Mouse (Mus musculus) 416B (cell line): ENCODE data around the gene Slx4.
A peak's percentile ranks its signal among the peaks of the same experiment; 100 is the strongest.
"Not testable (repeated sequence)": the region's sequence is repeated elsewhere in the genome, so short reads cannot be mapped to it uniquely, and the experiment has no call there.

ENCODE experiments used
- DNase-seq: peaks from one replicate; pipeline ENCODE4 v3.0.0; 2011; ENCODE audit warnings: low read depth

The Slx4 gene

DNA sequence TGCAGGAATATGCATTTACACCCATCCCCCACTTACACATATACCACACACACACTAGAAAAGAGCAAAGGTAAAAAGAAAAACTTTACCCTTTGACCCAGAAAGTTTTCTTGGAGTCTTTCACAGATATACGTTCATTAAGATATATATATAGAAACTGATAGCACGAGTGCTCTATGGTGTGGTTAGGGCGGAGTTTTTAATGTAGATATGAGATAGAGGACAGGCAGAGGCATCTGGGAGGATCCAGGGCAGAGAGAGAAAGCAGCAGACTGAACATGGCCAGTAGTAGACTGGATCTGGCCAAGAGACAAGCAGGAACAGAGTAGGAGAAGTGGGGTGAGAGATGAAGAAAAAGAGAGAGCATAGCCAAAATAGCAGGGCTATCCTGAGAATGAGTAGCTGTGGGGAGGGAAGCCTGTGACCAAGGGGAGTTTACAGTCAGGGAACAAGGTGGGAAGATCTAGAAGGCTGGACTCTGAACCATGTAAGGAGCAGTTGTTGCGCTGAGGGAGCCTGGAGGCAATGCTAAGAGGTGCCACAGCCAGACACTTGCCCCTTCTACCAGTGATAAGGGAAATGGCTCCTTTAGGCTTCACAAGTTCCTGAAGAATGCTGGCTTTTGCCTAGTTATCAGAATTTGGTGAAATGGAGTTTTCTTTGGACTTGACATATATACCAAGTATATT is 9.5 kb upstream of the Slx4 start:
- DNase-seq, result no peak

DNA sequence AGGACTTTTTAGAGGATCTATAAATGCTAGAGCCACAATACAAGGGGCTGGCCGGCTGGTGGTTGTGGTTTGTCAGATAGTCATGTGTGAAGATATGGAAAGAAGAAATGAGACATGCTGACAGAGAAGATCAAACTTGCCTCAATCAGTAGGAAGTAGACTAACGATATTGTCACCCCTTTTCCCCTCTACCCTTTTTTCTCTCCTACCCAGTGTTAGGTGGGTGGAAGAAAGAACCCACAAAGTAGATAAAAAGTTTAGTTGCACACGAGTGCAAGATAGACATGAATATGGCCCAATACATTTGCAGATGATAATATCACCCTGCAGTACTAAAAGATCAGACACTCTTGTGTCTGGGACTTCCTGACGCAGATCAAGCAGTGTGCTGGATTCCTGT is 15.2 kb downstream of the Slx4 start:
- DNase-seq, result no peak

DNA sequence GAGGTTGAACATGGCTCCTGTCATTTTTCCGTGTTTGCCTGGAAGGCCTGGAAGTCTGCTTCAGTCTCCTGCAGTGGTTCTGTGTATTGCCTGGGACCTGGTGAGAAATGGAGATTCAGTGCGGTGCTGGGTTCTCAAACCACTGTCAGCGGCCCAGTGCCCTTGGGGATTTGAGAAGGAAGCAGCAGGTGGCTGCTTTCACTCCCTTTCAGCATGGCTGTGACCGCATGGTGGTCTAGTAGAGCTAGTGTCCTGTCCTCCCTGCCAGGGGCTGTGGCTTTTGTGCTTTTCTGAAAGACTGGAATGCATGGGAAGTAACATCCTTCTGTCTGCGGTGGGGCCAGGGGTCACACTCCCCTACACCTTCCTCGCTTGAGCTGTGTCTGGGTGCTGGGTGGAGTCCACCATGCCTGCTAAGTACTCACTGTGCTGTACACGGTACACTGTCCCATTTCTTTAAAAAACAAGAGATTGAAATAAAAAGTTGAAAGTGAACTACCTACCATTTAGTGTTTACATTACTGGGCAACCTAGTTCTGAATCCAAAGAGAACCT is 20.3 kb downstream of the Slx4 start:
- no peak for DNase-seq

DNA sequence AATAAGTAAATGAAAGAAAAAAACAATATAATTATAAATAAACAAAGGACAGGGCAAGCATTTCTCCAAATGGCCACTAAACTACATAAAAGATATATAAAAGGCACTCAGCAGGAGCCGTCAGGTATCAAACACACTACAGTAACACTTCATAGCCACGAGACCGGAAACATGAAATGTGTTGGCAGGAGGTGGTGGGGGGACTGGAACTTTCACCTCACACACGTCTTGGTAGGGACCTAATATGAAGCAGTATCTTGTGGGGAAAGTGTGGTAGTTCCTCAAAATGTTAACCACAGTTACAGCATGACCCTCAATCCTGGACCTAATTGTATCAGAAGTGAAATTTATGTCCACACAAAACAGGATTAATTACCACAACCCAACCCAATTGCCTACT is 21.4 kb downstream of the Slx4 start:
- peak; percentile 36 for DNase-seq

DNA sequence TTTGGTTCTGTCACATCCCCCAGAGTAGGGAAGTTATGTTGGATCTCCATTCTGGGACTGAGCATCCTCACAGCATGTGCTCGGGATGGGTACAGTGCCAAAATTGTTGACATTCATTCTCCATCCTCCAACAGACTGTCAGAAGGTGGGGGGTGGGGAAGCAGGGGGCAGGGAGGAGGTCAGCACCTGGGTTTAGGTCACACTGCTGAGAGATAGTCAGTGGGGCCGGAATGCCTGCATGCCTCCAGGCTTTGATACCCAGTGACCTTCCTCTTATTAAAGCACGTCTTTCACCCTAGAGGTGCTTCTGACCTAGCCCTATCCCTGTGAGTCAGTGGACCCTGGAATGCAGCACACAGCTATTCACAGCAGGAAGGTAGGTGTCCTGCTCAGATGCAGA is 26.9 kb downstream of the Slx4 start:
- DNase-seq, result no peak

DNA sequence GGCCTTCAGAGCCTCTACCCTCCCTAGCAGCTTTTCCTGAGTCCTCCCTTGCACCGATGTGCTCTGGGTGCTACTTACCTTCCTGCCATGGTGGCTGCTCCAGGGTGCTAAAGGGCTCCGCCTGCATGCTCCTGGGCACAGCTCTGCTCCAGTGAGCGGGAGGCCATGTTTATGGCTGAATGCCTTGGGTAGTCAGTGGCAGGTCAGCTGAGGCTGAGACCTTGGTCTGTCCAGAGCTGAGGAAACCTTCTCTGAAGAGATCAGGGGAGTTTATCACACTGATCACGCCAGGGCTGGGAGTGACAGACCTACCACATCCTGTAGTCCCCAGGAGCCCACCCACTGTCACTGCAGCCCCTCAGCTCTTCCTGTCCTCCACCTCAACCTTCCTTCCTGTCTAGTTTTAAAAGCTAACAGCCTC is 27.3 kb downstream of the Slx4 start, which contains the start of gene Nlrc3:
TSS of gene Nlrc3 (minus strand) at position 382 of the 421 bp plus-strand sequence.
- DNase-seq, result peak; percentile 93

DNA sequence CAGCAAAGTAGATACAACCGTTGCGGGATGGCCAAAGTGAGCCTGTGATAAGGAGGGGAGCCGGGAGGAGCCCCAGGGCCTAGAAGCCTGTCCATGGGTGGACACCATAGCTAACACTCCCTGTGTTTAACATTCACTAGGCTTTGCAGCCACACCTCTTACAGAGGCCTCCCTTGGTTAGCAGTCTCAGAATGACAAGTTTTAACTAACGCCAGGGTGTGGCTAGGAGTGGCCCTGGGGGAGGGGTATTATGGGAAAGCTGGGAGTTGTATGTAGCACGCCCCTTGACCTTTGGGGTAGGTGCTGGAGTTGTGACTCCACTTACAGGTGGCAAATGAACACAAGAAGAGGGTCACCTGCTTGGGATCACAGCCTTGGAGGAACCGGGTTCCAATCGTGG is 27.9 kb downstream of the Slx4 start:
- DNase-seq, result peak; percentile 66

DNA sequence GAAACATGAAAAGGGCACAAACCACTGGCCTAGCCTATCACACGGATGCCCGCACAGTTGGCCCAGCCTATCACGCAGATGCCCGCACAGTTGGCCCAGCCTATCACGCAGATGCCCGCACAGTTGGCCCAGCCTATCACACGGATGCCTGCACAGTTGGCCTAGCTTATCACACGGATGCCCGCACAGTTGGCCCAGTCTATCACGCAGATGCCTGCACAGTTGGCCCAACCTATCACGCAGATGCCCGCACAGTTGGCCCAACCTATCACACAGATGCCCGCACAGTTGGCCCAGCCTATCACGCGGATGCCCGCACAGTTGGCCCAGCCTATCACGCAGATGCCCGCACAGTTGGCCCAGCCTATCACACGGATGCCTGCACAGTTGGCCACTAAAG is 29.1 kb downstream of the Slx4 start:
- not testable (repeated sequence) for DNase-seq

DNA sequence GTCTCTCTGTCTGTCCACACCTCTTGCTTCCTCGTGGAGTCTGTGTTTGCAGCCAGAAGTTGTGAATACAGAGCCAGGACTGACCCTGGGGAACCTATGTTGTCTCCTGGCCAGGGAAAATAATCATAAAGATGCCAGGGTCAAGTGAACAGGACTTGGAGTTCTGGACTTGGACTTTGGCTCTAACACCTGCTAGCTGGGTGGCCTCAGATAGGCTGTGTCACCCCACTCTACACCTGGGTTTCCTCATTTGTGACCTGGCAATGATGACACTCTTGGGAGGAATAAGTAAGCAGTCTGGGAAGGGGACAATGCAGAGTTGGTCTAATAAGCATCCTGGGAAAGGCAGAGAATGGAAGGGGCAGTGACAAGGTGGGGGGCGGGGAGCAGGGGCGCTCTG is 38.0 kb downstream of the Slx4 start:
- no peak for DNase-seq

DNA sequence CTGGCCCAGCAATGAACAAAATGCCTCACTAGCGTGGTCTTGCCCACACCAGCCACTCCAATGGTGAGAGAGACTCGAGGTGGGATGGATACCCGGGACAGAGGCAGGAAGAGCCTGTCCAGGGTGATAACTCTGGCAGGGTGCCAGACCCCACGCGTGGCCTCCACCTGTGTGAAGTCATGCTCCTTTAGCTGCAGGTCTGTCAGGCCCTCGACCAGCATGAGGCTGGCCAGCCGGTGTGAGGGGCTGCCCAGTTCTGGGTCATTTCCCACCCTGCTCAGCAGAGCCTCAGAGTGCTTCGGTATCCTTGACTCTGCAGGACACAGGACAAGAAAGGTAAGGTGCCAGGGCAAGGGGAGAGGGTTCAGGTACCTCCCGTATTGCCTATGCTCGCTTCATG is 38.6 kb downstream of the Slx4 start:
- no peak for DNase-seq

DNA sequence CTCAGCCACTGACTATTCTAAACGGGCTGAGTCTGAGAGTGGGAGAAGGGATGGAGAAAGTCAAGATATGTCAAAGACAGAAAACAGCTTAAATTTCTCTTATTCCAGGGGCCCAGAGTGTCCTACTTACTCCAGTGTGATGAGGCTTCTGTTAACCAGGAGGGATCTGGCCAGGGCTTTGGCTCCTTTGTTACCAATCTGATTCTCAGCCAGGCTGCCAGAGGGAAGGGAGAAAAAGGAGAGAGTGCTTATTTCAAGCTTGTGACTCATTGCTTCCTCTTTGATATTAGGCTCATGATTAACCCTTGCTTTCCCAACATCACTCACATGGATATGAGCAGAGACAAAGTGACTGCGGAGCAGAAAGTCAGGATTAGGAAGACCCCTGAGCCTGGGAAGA is 44.3 kb downstream of the Slx4 start:
- DNase-seq, result peak; percentile 80

DNA sequence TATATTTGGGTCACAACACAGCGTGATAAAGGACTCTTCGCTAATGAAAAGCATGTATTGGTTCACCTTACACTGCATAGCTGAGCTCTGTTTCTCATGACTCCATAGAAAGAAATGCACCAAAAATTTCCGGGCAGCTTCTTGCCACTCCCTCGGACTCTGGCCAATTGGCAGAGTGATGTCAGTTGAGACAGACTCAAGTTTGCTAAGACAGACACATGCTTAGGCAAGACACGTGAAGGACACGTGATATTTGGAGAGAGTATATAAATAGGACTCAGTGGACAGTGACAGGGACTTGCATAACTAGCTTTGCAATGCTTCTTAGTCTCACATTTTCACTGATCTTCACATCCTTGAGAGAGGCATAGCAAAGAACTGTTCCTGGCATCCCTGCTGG is 47.2 kb downstream of the Slx4 start:
- no peak for DNase-seq

DNA sequence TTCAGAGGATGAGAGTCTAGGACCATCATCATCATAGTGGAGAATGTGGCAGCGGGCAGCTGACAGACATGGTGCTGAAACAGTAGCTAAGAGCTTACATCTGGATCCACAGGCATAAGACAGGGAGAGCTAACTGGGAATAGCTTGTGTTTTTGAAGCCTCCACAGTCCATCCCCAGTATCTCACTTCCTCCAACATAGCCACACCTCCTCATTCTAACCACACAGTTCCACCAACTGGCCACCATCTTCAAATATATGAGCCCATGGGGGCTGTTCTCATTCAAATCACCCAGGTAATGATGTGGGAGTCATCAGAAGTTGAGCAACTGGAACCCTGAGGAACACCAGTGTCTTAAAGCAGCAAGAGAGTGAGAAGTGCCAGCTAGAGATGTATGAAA is 52.4 kb downstream of the Slx4 start:
- DNase-seq, result no peak

DNA sequence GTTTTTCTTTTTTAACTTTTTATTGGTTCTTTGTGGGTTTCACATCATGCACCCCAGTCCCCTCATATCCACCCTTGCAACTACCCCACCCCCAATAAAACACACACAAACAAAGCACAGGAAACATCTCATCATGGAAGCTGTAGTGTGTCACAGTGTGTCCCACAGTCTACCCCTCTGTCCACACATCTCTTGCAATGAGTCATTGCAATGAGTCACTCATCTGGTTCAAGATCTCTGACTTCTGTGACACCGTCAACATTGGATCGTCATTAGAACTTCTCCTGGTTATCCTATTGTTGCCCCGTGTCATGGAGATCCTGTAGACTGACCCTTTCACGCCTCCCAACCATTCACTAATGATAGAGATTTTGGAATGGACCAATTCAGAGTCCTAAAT is 68.9 kb downstream of the Slx4 start:
- peak; percentile 86 for DNase-seq

DNA sequence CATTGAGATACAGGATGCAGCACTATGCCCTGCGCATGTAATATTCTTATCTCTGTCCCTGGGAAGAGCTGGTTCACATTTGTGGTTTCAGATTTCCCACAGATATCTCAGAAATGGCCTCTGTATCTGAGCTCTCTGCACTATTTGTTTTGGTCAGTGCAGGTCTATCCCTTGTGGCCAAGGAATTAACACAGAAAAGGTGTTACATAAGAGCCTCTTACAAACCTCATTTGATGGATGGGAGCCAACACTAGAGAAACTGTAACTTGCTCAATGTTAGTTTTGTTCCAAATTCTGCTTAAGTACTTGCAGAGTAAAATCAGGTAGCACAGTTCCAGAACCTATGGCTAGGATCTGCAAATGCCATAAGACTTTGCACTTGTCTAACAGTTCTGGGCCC is 69.5 kb downstream of the Slx4 start:
- peak; percentile 91 for DNase-seq

DNA sequence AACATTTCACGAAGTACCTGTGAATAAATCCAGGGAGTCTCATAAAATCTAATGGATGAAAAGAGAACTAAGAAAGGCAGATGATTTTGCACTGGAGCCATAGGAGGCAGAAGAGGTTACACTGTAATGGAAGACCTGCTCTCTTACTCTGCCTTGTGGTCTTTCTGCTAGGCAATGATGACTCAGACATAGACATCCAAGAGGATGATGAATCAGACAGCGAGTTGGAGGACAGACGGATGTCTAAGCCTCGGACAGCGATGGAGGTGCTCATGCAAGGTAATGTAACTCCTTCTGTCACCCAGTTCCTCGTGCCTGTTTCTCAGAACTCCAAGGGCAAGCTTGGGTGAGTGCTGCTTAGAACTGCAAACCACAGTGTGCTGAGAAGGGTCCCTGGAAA is 70.0 kb downstream of the Slx4 start:
- peak; percentile 88 for DNase-seq

DNA sequence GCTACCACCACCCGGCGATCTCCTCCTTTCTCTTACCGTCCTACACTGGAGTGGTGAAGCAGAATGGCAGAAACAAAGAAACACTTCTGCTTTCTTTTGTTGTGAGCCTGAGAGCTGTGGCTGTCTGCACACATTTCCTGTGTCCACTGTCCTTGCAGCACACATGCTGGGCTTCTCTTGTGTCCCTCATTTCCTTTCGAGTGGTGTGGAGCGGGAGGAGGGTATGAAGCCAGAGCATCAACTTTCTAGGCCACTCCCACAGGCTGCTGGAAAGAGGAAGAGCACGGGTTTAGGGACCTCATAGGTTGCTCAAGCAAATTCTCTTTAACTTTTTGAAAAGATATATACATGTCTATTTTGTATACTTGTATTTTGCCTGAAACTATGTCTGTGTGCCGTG is 74.4 kb downstream of the Slx4 start:
- peak; percentile 77 for DNase-seq
